In genomic region chr13:113733734-113734133, GRCm38 (mm10) we compare ENCODE assay signal across 14 mouse cellular contexts.
A peak's percentile ranks its signal among the peaks of the same experiment; 100 is the strongest.
DNase-seq lines count a peak whose midpoint lies in the region; ATAC-seq and TF ChIP-seq lines count a peak whose summit lies in the region.
"Had no signal": no experiment of that assay in that cellular context is flagged by ENCODE, and none has a peak within 500 bp of the region (broad histone marks: within the 10 kb centered on the region; RNA-seq: fewer than 3 reads in every experiment).

No protein-coding gene starts in this region.

- DNase-seq in forebrain, embryonic 10.5 days (ENCODE audit: extremely low spot score, low spot score): no peak
- DNase-seq in forebrain, embryonic 11.5 days (ENCODE audit: low spot score): no peak
- DNase-seq in hindbrain, embryonic 11.5 days (ENCODE audit: low spot score): no peak
- DNase-seq in testis, postnatal 14 days (ENCODE audit: low spot score): no peak
- DNase-seq: cerebellum, adult 11 months; liver, embryonic 13.5 days; lung, postnatal 14 days; thymus, adult 2 months had no signal

- TF ChIP-seq EP300 in ES-Bruce4 (IDR thresholded peaks at IDR 0.05; ENCODE audit: insufficient read depth, low read depth, low read length): no peak

- peaks cover 8% of the 10 kb centered on the region; the same call in 1 of the 2 replicates for H3K27me3 ChIP-seq in forebrain, embryonic 10.5 days (ENCODE audit: poor library complexity, severe bottlenecking)
- H3K27me3 ChIP-seq in forebrain, embryonic 11.5 days (ENCODE audit: control insufficient read depth, insufficient read depth, low read length): no peaks in the 10 kb centered on the region
- no peaks in the 10 kb centered on the region for H3K27me3 ChIP-seq in ES-Bruce4 (ENCODE audit: control insufficient read depth, insufficient read depth, low read length, poor library complexity, severe bottlenecking)
- H3K27me3 ChIP-seq in hindbrain, embryonic 11.5 days (ENCODE audit: control insufficient read depth, insufficient read depth, low read length): no peaks in the 10 kb centered on the region
- no peaks in the 10 kb centered on the region; the same call in 1 of the 2 replicates for H3K27me3 ChIP-seq in midbrain, embryonic 13.5 days
- no peaks in the 10 kb centered on the region for H3K27me3 ChIP-seq in liver, embryonic 12.5 days (replicated peaks)
- H3K27me3 ChIP-seq: liver, embryonic 13.5 days; Patski had no signal

- no peak for TF ChIP-seq POLR2A in ES-Bruce4 (IDR thresholded peaks at IDR 0.05; ENCODE audit: insufficient read depth, low read length)

- H3K9ac ChIP-seq in forebrain, embryonic 11.5 days (ENCODE audit: low read length): no peak overlapping the region
- H3K9ac ChIP-seq in ES-Bruce4 (ENCODE audit: low read depth, poor library complexity, severe bottlenecking): no peak overlapping the region
- H3K9ac ChIP-seq in hindbrain, embryonic 11.5 days (ENCODE audit: low read depth, low read length): no peak overlapping the region
- H3K9ac ChIP-seq in midbrain, embryonic 13.5 days (replicated peaks): no peak overlapping the region
- no peak overlapping the region for H3K9ac ChIP-seq in liver, embryonic 12.5 days
- H3K9ac ChIP-seq: liver, embryonic 13.5 days had no signal

- no peak for TF ChIP-seq CTCF in ES-Bruce4 (IDR thresholded peaks at IDR 0.05; ENCODE audit: low read depth, low read length)

- no peak for ATAC-seq in forebrain, embryonic 11.5 days (replicated peaks; ENCODE audit: low FRiP score)
- peak; percentile 28; the same call in 1 of the 2 replicates for ATAC-seq in hindbrain, embryonic 11.5 days (ENCODE audit: low FRiP score)
- no peak; the same call in 1 of the 2 replicates for ATAC-seq in midbrain, embryonic 13.5 days
- ATAC-seq in megakaryocyte-erythroid progenitor cell, adult 5-6 weeks (replicated peaks; ENCODE audit: low FRiP score, low TSS enrichment, poor library complexity, severe bottlenecking): no peak
- ATAC-seq in liver, embryonic 12.5 days: no peak
- ATAC-seq: Patski had no signal

- no peak overlapping the region for H3K4me2 ChIP-seq in forebrain, embryonic 11.5 days (ENCODE audit: low read depth, low read length, severe bottlenecking)
- no peak overlapping the region for H3K4me2 ChIP-seq in hindbrain, embryonic 11.5 days (replicated peaks; ENCODE audit: low read depth, low read length)
- H3K4me2 ChIP-seq in midbrain, embryonic 13.5 days (replicated peaks): no peak overlapping the region
- no peak overlapping the region for H3K4me2 ChIP-seq in liver, embryonic 12.5 days
- H3K4me2 ChIP-seq: liver, embryonic 13.5 days had no signal

- H3K27ac ChIP-seq in forebrain, embryonic 10.5 days: peak overlapping the region; percentile 74
- no peak overlapping the region for H3K27ac ChIP-seq in forebrain, embryonic 11.5 days (ENCODE audit: low read depth, low read length)
- 0 out of 2 replicates have a peak overlapping the region, but pooled peaks have one; percentile 41 for H3K27ac ChIP-seq in ES-Bruce4 (ENCODE audit: insufficient read depth, low read length)
- no peak overlapping the region for H3K27ac ChIP-seq in hindbrain, embryonic 11.5 days (ENCODE audit: low read depth, low read length)
- H3K27ac ChIP-seq in midbrain, embryonic 13.5 days: peak overlapping the region; percentile 88
- no peak overlapping the region for H3K27ac ChIP-seq in liver, embryonic 12.5 days
- H3K27ac ChIP-seq: heart, embryonic 10.5 days; liver, embryonic 13.5 days had no signal

- 81% methylated on average over 2 of the region's 2 CpGs for WGBS in forebrain, embryonic 10.5 days
- 73% methylated on average over 2 of the region's 2 CpGs for WGBS in forebrain, embryonic 11.5 days
- 67% methylated on average over 2 of the region's 2 CpGs for WGBS in hindbrain, embryonic 11.5 days
- WGBS in midbrain, embryonic 13.5 days: 56% methylated on average over 2 of the region's 2 CpGs
- WGBS in liver, embryonic 12.5 days (ENCODE audit: insufficient replicate concordance): 65% methylated on average over 2 of the region's 2 CpGs

- H3K4me1 ChIP-seq in forebrain, embryonic 10.5 days: peaks cover 51% of the 10 kb centered on the region
- peaks cover 5% of the 10 kb centered on the region; the same call in 1 of the 2 replicates for H3K4me1 ChIP-seq in forebrain, embryonic 11.5 days (replicated peaks; ENCODE audit: control insufficient read depth, insufficient read depth, low read length)
- peaks cover 4% of the 10 kb centered on the region for H3K4me1 ChIP-seq in ES-Bruce4 (ENCODE audit: control insufficient read depth, insufficient read depth, low read length)
- H3K4me1 ChIP-seq in hindbrain, embryonic 11.5 days (replicated peaks; ENCODE audit: control insufficient read depth, insufficient read depth, low read length): no peaks in the 10 kb centered on the region; the same call in 1 of the 2 replicates
- H3K4me1 ChIP-seq in midbrain, embryonic 13.5 days (replicated peaks): peaks cover 35% of the 10 kb centered on the region
- H3K4me1 ChIP-seq in liver, embryonic 12.5 days: no peaks in the 10 kb centered on the region
- H3K4me1 ChIP-seq: liver, embryonic 13.5 days had no signal

- no peaks in the 10 kb centered on the region for H3K9me3 ChIP-seq in forebrain, embryonic 10.5 days
- no peaks in the 10 kb centered on the region for H3K9me3 ChIP-seq in forebrain, embryonic 11.5 days (ENCODE audit: control insufficient read depth, low read length)
- peaks cover 5% of the 10 kb centered on the region; the same call in 1 of the 2 replicates for H3K9me3 ChIP-seq in ES-Bruce4 (replicated peaks; ENCODE audit: control insufficient read depth, insufficient read depth, low read length, poor library complexity, severe bottlenecking)
- no peaks in the 10 kb centered on the region for H3K9me3 ChIP-seq in hindbrain, embryonic 11.5 days (ENCODE audit: control insufficient read depth, low read length)
- H3K9me3 ChIP-seq in midbrain, embryonic 13.5 days: no peaks in the 10 kb centered on the region
- H3K9me3 ChIP-seq in liver, embryonic 12.5 days (replicated peaks): no peaks in the 10 kb centered on the region
- H3K9me3 ChIP-seq: heart, embryonic 10.5 days; liver, embryonic 13.5 days had no signal

- H3K36me3 ChIP-seq in forebrain, embryonic 10.5 days (replicated peaks): no peaks in the 10 kb centered on the region
- H3K36me3 ChIP-seq in forebrain, embryonic 11.5 days (ENCODE audit: control insufficient read depth, insufficient read depth, low read length): no peaks in the 10 kb centered on the region
- no peaks in the 10 kb centered on the region for H3K36me3 ChIP-seq in ES-Bruce4 (ENCODE audit: control insufficient read depth, insufficient read depth, low read length, poor library complexity, severe bottlenecking)
- no peaks in the 10 kb centered on the region for H3K36me3 ChIP-seq in hindbrain, embryonic 11.5 days (ENCODE audit: control insufficient read depth, insufficient read depth, low read length)
- H3K36me3 ChIP-seq in midbrain, embryonic 13.5 days: no peaks in the 10 kb centered on the region
- H3K36me3 ChIP-seq in liver, embryonic 12.5 days: no peaks in the 10 kb centered on the region
- H3K36me3 ChIP-seq: heart, embryonic 10.5 days; liver, embryonic 13.5 days had no signal

- H3K4me3 ChIP-seq in forebrain, embryonic 10.5 days: no peak overlapping the region
- no peak overlapping the region for H3K4me3 ChIP-seq in forebrain, embryonic 11.5 days (ENCODE audit: low read depth, low read length)
- no peak overlapping the region for H3K4me3 ChIP-seq in ES-Bruce4 (ENCODE audit: low read depth, low read length)
- H3K4me3 ChIP-seq in hindbrain, embryonic 11.5 days (ENCODE audit: low read depth, low read length): no peak overlapping the region
- H3K4me3 ChIP-seq in midbrain, embryonic 13.5 days (replicated peaks): no peak overlapping the region
- no peak overlapping the region for H3K4me3 ChIP-seq in liver, embryonic 12.5 days
- H3K4me3 ChIP-seq: heart, embryonic 10.5 days; liver, embryonic 13.5 days had no signal

Comparison
In these comparisons a context has a peak if more than half of its experiments do, and no peak if none do; other contexts are left out.
1. H3K27ac ChIP-seq: peak in forebrain, embryonic 10.5 days (single experiment), ES-Bruce4 (single experiment) and midbrain, embryonic 13.5 days (single experiment); none in forebrain, embryonic 11.5 days (single experiment), hindbrain, embryonic 11.5 days (single experiment) and liver, embryonic 12.5 days (single experiment).